Mouse (Mus musculus) kidney, adult 18-20 months (tissue): ENCODE results near the gene Prkce.

Experiments used
- DNase-seq: peaks from one replicate; pipeline ENCODE4 v3.0.0; 2021

Gene Prkce

GRCm38 (mm10) chr17:86167320-86168230, at the start of gene Prkce:
Gene Prkce (plus strand): TSS chr17:86167785.
- peak; percentile 89 for DNase-seq

DNA sequence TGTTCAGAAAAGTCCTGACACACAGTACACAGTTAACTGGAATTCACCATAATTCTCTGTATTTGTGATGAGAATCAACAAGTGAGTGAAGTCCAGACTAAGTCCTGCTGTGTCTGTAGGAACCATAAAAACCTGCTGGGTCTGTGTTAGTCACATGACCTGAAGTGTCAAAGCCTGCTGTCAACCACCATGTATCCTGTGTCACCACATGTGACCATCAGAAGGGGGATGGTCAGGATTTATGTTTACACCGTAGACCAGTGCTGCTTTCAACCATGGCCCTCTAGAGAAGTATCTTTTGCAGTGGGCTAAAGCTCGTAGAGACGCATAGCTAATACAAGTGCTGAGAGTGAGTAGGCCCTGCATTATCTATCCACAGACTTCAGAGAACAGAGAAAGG, 44.4 kb upstream of the Prkce start:
- no peak for DNase-seq

GRCm38 (mm10) chr17:86125908-86126307, 41.7 kb upstream of the Prkce start:
- DNase-seq = no peak

- DNase-seq = no peak
Measured at GRCm38 (mm10) chr17:86128198-86128597, 39.4 kb upstream of the Prkce start.

- peak; percentile 4 for DNase-seq
Measured at GRCm38 (mm10) chr17:86132534-86132933, 35.1 kb upstream of the Prkce start.

DNA sequence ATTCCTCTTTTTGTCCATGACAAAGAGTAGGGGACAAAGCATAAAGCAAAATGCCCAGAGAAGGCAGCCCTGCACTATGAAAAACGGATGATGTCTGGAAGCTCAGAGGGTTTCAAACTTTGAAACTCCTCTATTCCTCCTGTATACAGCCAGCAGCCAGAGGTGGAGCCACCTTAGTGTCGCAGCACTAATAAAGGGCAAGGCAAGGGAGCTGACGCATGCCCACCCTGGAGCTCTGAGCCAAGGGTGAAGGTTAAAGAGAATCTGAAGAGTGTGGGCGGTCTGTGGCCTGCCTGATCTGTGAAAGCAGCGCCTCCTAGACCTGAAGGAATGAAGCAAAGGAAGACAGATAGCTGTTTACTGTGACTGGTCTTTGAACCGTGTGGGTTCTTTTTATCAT, 33.1 kb upstream of the Prkce start:
- no peak for DNase-seq

DNA sequence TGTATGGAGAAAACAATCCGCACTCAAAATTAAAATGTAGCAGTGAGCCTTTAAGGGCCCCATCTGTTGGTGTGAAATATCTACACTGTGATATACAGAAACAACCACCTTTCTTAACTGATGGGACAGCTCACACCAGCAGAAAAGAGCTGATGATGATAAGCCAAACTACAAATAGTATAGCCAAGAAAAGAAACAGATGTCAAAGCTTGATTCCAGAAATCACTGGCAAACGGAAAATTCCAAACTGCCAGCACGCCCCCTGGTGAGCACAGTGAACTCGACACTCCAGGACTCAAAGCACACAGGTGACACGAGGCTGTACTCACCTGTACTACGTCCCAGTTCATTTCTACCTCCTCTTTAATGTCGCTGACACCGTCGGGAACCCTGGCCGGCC, 31.8 kb upstream of the Prkce start:
- no peak for DNase-seq

GRCm38 (mm10) chr17:86144537-86145078, 23.0 kb upstream of the Prkce start:
- no peak for DNase-seq

DNA sequence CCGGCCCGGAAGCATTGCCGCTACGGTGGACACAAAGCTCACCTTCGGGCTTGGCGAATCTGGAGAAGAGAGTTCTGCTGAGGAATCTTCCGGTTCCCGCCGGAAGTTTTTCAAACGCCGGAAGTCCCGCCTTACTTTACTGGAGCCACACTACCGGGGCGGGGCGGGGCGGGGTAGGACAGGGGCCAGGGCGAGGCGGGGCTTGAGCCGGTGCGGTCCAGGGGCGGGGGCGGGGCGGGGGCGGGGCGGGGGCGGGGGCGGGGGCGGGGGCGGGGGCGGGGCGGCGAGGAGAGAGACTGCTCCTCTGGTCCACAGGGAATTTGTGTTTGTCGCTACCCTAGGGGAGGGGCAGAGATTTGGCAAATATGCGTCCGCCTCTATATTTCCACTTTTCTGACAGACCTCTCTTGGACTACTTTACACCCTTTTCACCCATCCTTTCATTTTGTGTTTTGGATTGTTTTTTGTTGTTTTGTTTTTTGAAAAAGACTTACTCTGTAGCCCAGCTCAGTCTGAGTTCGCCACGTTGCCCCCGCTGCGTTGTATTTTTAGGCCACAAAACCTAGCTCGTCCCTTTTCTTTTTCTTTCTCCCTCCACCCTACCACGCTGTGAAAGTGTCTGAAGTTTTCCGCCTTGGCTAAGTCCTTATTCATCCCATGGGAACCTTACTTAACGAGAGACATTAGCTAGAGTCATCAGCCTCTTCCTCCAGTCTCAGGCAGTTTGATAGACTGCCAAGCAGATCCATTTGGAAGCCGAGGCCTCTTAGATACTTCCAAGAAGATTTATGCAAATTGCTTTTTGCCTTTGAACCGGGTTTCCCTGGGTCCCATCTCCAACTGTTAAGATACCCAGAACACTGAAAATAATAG, 22.3 kb upstream of the Prkce start, which contains the start of gene Srbd1:
Srbd1 (minus strand) TSS at position 97 of the 873 bp plus-strand sequence.
- peak; percentile 94 for DNase-seq

- no peak for DNase-seq
Measured at GRCm38 (mm10) chr17:86149726-86150125, 17.9 kb upstream of the Prkce start.

DNA sequence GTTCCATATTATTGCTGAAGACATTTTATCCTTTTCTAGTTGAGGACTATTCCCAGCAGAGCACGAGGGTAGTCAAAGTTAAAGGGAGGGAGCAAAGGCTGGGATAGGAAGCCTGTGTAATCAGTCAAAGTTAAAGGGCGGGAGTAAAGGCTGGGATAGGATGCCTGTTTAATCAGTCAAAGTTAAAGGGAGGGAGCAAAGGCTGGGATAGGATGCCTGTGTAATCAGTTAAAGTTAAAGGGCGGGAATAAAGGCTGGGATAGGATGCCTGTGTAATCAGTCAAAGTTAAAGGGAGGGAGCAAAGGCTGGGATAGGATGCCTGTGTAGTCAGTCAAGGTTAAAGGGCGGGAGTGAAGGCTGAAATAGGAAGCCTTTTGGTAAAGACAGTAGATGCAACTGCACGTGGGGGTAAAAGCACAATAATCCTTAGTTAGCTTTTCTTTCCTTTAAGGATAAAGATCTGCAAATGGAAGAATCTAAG, 16.7 kb upstream of the Prkce start:
- peak; percentile 73 for DNase-seq

DNA sequence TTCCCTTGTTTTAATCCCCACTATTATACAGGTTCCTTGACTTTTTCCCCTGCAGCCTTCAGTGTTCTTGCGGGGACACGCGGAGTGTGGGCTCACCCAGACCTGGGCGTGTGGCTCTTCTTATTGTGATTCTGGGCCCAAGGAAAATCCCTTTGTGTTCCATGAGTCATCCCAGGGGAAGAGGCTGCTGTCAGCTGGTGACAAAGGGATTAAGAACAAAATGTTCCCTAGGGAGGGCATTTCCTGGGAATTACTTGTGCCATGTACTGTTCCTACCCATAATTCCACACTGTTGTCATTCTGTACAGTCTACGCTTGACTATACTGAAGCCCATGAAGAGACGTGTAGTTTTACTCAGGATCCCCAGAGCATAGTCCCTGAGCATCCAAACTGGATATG, 10.6 kb upstream of the Prkce start:
- DNase-seq = no peak

DNA sequence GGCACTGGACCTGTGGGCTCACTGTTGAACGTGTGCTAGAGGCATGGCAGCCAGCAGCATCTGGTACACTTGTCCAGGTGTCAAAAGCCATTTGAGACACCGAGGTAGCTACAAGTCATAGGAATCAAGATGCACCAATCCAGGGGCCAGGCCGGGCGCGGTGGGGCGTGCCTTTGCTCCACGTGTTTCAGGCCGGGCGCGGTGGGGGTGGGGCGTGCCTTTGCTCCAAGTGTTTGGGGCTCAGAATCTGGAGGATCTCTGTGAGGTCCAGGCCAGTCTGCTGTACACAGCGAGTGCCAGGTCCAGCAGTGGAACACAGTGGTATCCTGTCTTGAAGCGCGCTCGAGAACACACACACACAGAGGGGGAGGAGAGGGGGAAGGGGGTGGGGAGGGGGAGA, 4.9 kb upstream of the Prkce start:
- DNase-seq = no peak

DNA sequence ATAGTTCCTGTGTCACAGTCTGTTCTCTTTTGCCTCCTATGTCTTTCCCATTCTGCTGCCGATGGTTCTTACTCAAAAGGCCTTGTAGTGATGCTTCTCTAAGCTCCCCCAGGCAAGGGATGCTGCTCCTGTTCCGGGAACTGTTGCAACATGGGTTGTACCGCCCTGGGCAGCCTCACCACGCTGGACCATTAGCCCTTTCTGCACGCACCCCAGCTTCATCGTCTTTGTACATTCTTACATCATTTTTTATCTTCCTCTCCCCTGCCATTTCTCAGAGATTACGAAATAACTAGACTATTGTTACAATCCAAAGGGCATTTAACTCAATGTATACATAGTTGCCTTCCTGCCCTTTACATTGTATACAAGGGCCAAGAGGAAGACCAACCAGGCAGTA, 3.2 kb upstream of the Prkce start:
- no peak for DNase-seq

DNA sequence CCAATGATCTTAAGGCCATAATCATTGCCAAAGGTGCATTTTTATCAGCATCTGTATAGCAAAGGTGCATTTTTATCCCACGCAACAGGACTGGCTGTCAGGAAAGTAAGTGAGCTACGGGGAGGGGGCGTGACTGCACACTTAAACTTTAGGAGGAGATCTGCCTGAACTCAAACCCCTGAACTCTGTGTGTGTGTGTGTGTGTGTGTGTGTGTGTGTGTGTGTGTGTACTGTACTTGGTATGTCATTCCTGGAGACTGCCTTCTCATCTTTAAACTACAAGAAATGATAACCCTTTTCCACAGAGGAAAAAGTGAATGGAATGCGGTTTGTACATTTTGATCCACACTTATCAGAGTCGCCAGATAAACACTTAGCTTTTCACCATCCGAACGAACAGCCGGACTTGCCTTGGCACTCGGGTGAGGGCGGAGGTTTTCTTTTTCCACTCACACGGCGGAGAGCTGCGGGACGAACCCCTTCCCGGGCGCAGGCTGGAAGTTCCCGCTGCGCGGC, 1.5 kb upstream of the Prkce start:
- DNase-seq = no peak

DNA sequence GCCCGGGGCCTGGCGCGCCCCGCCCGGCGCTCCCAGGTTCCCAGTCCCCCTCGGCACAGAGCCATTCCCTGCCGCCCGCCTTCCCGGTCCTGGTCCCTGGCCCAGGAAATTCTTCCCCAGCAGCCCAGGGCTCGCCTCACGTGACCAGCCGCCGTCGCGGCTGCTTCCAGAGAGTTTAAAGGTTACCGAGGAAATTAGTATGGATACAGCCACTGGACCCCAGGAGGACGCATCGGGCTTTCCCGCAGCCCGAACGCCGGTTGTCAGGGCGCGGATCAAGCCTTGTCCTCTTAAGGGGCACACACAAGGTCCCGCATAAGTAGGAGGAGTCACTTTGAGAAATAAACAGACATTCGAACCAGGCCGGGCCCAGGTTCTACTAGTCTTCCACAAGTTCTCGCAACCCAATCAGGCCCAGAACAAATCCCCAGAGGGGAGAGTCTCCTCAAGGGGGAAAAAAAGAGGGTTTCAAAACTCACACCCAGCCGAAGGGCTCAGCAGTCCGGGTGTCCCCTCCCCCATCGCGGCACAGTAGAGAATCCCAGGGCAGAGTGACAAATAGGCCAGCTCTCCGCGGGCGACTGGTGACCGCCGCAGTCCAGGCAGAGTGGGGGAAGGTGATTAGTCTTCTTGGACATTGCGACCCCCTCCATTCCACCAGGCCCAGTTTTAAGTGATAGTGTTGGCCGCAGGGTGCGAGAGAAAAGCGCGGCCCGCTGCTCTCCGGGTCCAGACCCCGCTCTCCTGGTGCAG, 842 bp upstream of the Prkce start:
- peak; percentile 94 for DNase-seq

DNA sequence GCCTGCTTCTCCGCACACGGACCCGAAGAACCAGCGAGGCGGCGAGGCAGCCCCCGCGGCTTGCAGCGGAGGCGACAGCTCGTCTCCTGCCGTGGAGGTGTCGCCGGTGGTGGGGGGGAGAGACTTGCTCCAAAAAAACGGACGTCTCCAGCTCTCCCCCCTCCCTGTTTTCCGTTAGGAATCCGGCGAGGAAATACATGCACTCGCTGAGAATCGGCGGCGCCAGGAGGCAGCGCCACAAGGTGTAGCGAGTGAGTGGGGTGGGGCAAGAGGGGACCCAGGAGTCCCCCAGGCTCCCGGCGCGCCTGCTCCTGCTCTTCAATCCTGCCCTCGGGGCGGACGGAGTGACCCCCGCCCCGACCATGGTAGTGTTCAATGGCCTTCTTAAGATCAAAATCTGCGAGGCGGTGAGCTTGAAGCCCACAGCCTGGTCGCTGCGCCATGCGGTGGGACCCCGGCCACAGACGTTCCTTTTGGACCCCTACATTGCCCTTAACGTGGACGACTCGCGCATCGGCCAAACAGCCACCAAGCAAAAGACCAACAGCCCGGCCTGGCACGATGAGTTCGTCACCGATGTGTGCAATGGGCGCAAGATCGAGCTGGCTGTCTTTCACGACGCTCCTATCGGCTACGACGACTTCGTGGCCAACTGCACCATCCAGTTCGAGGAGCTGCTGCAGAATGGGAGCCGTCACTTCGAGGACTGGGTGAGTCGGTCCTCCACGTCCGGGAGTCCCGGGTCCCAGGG, 821 bp downstream of the Prkce start:
- peak; percentile 63 for DNase-seq

DNA sequence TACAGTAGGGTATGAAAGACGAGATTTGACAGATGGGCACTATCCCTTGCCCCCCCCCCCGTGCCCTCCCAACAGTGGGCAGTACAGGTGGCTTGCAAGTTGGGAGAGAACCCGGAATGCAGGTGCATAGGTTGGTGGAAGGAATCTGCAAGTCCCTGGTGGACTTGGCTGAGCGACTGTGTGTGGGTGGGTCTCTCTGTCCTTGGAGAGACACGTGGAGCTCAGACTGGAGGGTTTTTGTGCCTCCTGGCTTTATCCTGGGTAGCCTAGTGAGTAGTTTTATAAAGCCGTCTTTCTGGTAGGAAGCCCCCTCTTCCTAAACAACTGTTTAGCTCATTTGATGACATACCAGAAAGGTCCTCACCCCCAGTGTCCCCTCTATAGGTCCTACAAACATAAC, 1.5 kb downstream of the Prkce start:
- no peak for DNase-seq

- DNase-seq = no peak
Measured at GRCm38 (mm10) chr17:86170164-86170958, 2.8 kb downstream of the Prkce start.

- no peak for DNase-seq
Measured at GRCm38 (mm10) chr17:86175516-86175915, 7.9 kb downstream of the Prkce start.

DNA sequence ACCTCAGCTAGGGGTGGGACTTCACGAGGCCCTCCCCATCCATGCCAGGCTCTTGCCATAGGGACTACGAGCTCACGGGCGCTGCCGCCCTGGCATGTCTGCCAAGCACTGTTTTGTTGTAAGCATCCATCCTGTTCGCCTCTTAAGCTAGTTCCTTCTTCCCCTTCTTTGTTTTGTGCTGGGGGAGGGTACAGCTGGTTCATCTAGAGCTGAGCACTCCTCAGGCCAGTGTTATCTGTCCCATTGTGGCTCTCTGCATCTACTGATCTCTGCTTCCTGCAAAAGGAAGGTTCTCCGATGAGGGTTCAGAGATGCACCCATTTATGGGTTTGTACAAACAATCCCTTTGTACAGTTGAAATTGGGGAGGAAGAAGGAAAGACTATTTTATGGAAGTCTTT, 9.1 kb downstream of the Prkce start:
- no peak for DNase-seq
